Mouse (Mus musculus) kidney, adult 2 months (tissue): ENCODE results near the gene Cpsf3.

ENCODE experiments used
- CTCF ChIP-seq: fragments of 200-500 bp; conservative IDR thresholded peaks from 2 replicates; pipeline ENCODE4 v1.5.1; 2011; ENCODE audit warnings: low read depth, mild to moderate bottlenecking, control low read depth, low read length, moderate library complexity, mixed read lengths; ENCODE audit not compliant: insufficient read depth, insufficient read length
- POLR2A ChIP-seq: fragments of 200-500 bp; IDR thresholded peaks from one replicate; pipeline ENCODE4 v1.6.1; 2011; ENCODE audit warnings: low read depth, low read length, control low read depth

- TF ChIP-seq POLR2A, result no peak
- no peak for TF ChIP-seq CTCF
Measured at GRCm38 (mm10) chr12:21305741-21306140, 20.6 kb downstream of the Cpsf3 start.
